13 mouse cellular contexts compared by ENCODE assay signal in the genomic region with DNA sequence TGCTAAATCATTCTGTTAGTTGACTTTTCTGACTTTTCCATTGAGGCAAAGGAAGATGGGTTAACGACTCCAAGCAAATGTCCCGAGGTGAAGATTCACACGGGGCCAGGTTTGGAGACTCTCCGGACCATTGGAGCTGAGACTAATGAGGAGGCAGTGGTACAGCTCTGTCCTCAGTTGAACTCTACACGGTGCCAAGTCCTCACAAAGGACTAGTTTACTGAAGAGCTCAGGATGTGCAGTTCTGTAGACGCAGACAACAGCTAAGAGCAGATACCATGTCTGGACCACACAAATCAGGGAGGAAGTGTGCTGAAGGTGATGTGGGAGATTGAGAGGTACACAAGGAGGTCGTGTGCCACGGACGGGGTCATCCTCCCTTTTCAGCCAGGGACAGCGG. TPM values are rescaled to one million over a fixed set of nuclear protein-coding genes. Genes with fewer than 3 reads are reported as not detected.
"Had no signal": no experiment of that assay in that cellular context is flagged by ENCODE, and none has a peak within 500 bp of the region (broad histone marks: within the 10 kb centered on the region; RNA-seq: fewer than 3 reads in every experiment).

No protein-coding gene starts in this region.

- DNase-seq: kidney, adult 11 months; kidney, adult 9 months; lung, postnatal 14 days; thymus, postnatal 14 days had no signal

- ATAC-seq: liver, embryonic 12.5 days had no signal

- H3K4me3 ChIP-seq: limb, embryonic 15.5 days; liver, embryonic 12.5 days; lung, embryonic 15.5 days; megakaryocyte, embryonic 14.5 days; midbrain, embryonic 12.5 days; stomach, embryonic 15.5 days had no signal

- H3K4me2 ChIP-seq: limb, embryonic 15.5 days; liver, embryonic 12.5 days; lung, embryonic 15.5 days; midbrain, embryonic 12.5 days; stomach, embryonic 15.5 days had no signal

- H3K9ac ChIP-seq: limb, embryonic 15.5 days; liver, embryonic 12.5 days; lung, embryonic 15.5 days; midbrain, embryonic 12.5 days; stomach, embryonic 15.5 days had no signal

- H3K27me3 ChIP-seq: stomach, embryonic 15.5 days had no signal

- H3K9me3 ChIP-seq: limb, embryonic 15.5 days; liver, embryonic 12.5 days; lung, embryonic 15.5 days; megakaryocyte, embryonic 14.5 days; midbrain, embryonic 12.5 days; stomach, embryonic 15.5 days had no signal

- H3K27ac ChIP-seq: kidney, postnatal 0 days; limb, embryonic 15.5 days; liver, embryonic 12.5 days; lung, embryonic 15.5 days; macrophage; midbrain, embryonic 12.5 days; stomach, embryonic 15.5 days had no signal

- H3K36me3 ChIP-seq: limb, embryonic 15.5 days; liver, embryonic 12.5 days; lung, embryonic 15.5 days; midbrain, embryonic 12.5 days; stomach, embryonic 15.5 days had no signal

- H3K4me1 ChIP-seq: limb, embryonic 15.5 days; liver, embryonic 12.5 days; stomach, embryonic 15.5 days had no signal

RNA-seq across cellular contexts. Expression of a gene that starts 29.2 kb away (rescaled TPM):
- polyA plus RNA-seq: limb, embryonic 11.5 days; liver, embryonic 12.5 days had no signal
